ENCODE assay signal across 8 mouse cellular contexts in the genomic region with DNA sequence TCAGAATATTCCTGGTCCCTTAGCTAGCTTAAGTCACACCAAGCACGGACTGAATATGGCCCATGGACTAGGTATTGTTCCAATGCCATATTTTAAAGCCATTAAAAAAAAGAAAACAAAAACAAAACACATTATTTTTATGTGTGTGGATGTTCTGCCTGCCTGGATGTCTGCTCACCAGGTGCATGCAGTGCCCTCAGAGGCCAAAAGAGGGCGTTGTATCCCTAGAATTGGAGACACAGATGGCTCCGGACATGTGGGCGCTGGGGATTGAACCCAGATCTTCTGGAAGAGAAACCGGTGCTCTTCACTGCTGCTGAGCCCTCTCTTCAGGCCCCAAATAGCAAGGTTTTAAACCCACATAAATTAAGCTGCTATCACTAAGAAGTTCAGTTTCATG. TPM values are rescaled to one million over a fixed set of nuclear protein-coding genes. Genes with fewer than 3 reads are reported as not detected.
DNase-seq lines count a peak whose midpoint lies in the region; ATAC-seq and TF ChIP-seq lines count a peak whose summit lies in the region.

No protein-coding gene starts in this region.

- no peaks in the 10 kb centered on the region for H3K4me1 ChIP-seq in kidney, adult 2 months (ENCODE audit: control insufficient read depth, insufficient read depth, low read length)
- H3K4me1 ChIP-seq in forebrain, embryonic 15.5 days: peaks cover 47% of the 10 kb centered on the region
- H3K4me1 ChIP-seq in stomach, postnatal 0 days (replicated peaks; ENCODE audit: control insufficient read depth, insufficient read depth): no peaks in the 10 kb centered on the region
- peaks cover 12% of the 10 kb centered on the region for H3K4me1 ChIP-seq in heart, embryonic 11.5 days (ENCODE audit: control insufficient read depth, insufficient read depth, low read length)

- TF ChIP-seq POLR2A in kidney, adult 2 months (IDR thresholded peaks at IDR 0.05; ENCODE audit: low read depth, low read length): no peak

- H3K4me2 ChIP-seq in forebrain, embryonic 15.5 days (replicated peaks): no peak overlapping the region
- H3K4me2 ChIP-seq in stomach, postnatal 0 days (replicated peaks; ENCODE audit: low read depth): no peak overlapping the region
- H3K4me2 ChIP-seq in heart, embryonic 11.5 days: no peak overlapping the region

- no peak for ATAC-seq in forebrain, embryonic 15.5 days (replicated peaks)
- ATAC-seq in stomach, postnatal 0 days (ENCODE audit: low FRiP score, low TSS enrichment): no peak
- no peak for ATAC-seq in heart, embryonic 11.5 days (replicated peaks; ENCODE audit: insufficient number of reproducible peaks, low FRiP score, low TSS enrichment)

- no peak for DNase-seq in kidney, adult 2 months
- DNase-seq in kidney, adult 18-20 months: no peak
- DNase-seq in thymus, postnatal 25 days: peak; percentile 34
- DNase-seq in thymus, postnatal 36 days: no peak
- DNase-seq in stomach, postnatal 0 days (ENCODE audit: low spot score): peak; percentile 54
- no peak for DNase-seq in thymus, postnatal 14 days

- no peaks in the 10 kb centered on the region for H3K36me3 ChIP-seq in kidney, adult 2 months (ENCODE audit: control insufficient read depth, insufficient read depth, low read length)
- H3K36me3 ChIP-seq in forebrain, embryonic 15.5 days: peaks cover 89% of the 10 kb centered on the region
- peaks cover 2% of the 10 kb centered on the region; the same call in 1 of the 2 replicates for H3K36me3 ChIP-seq in stomach, postnatal 0 days (ENCODE audit: control insufficient read depth, insufficient read depth, low read length)
- H3K36me3 ChIP-seq in heart, embryonic 11.5 days (ENCODE audit: control insufficient read depth, insufficient read depth, low read length): peaks cover 35% of the 10 kb centered on the region

- 59% methylated on average over 5 of the region's 5 CpGs for WGBS in kidney, adult 2 months
- 48% methylated on average over 5 of the region's 5 CpGs for WGBS in forebrain, embryonic 15.5 days
- WGBS in stomach, postnatal 0 days: 47% methylated on average over 5 of the region's 5 CpGs
- WGBS in heart, embryonic 11.5 days (ENCODE audit: insufficient replicate concordance): 54% methylated on average over 5 of the region's 5 CpGs

- no peak for TF ChIP-seq EP300 in stomach, postnatal 0 days (optimal IDR thresholded peaks at IDR 0.05)

- peak; percentile 71 for TF ChIP-seq CTCF in kidney, adult 2 months (conservative IDR thresholded peaks at IDR 0.05; ENCODE audit: insufficient read depth, insufficient read length, low read depth, low read length)
- peak; percentile 70 for TF ChIP-seq CTCF in stomach, postnatal 0 days (IDR thresholded peaks at IDR 0.05; ENCODE audit: low read depth)

- H3K9me3 ChIP-seq in forebrain, embryonic 15.5 days: no peaks in the 10 kb centered on the region
- H3K9me3 ChIP-seq in stomach, postnatal 0 days (ENCODE audit: control insufficient read depth, low read length): no peaks in the 10 kb centered on the region
- H3K9me3 ChIP-seq in heart, embryonic 11.5 days (replicated peaks; ENCODE audit: control insufficient read depth, low read length): no peaks in the 10 kb centered on the region

- H3K27ac ChIP-seq in kidney, adult 2 months (ENCODE audit: insufficient read depth, low read depth, low read length): no peak overlapping the region
- H3K27ac ChIP-seq in forebrain, embryonic 15.5 days (replicated peaks): peak overlapping the region; percentile 31; the same call in 1 of the 2 replicates
- no peak overlapping the region for H3K27ac ChIP-seq in stomach, postnatal 0 days (replicated peaks)
- no peak overlapping the region for H3K27ac ChIP-seq in heart, embryonic 11.5 days (ENCODE audit: low read depth, low read length)

- H3K4me3 ChIP-seq in kidney, adult 2 months (ENCODE audit: insufficient read depth, low read depth, low read length): no peak overlapping the region
- H3K4me3 ChIP-seq in forebrain, embryonic 15.5 days: no peak overlapping the region
- no peak overlapping the region for H3K4me3 ChIP-seq in stomach, postnatal 0 days (ENCODE audit: low read depth, low read length)
- no peak overlapping the region for H3K4me3 ChIP-seq in heart, embryonic 11.5 days (ENCODE audit: low read depth, low read length)

- H3K27me3 ChIP-seq in kidney, adult 2 months (replicated peaks; ENCODE audit: control insufficient read depth, insufficient read depth, low read length): no peaks in the 10 kb centered on the region
- no peaks in the 10 kb centered on the region for H3K27me3 ChIP-seq in forebrain, embryonic 15.5 days
- H3K27me3 ChIP-seq in stomach, postnatal 0 days (ENCODE audit: control insufficient read depth, insufficient read depth, low read length): no peaks in the 10 kb centered on the region
- peaks cover 20% of the 10 kb centered on the region for H3K27me3 ChIP-seq in heart, embryonic 11.5 days (ENCODE audit: control insufficient read depth, insufficient read depth, low read length)

- no peak overlapping the region for H3K9ac ChIP-seq in forebrain, embryonic 15.5 days (replicated peaks)
- H3K9ac ChIP-seq in stomach, postnatal 0 days (ENCODE audit: low read length): no peak overlapping the region
- H3K9ac ChIP-seq in heart, embryonic 11.5 days (ENCODE audit: low read depth, low read length): no peak overlapping the region

RNA-seq across cellular contexts. Expression of gene Dbn1, which starts 9.9 kb away (rescaled TPM):
- 16.9 and 21.0 TPM in 2 replicates for polyA plus RNA-seq in kidney, adult 2 months (2012; rRNA removed)
- polyA plus RNA-seq in forebrain, embryonic 15.5 days (2015; fragmentation: Nextera tagmentation; extraction: Ambion mirVana): 732 and 750 TPM in 2 replicates
- 39.3 and 40.4 TPM in 2 replicates for polyA plus RNA-seq in stomach, postnatal 0 days (2015; fragmentation: Nextera tagmentation; extraction: Ambion mirVana)
- 64.1 and 83.0 TPM in 2 replicates for polyA plus RNA-seq in heart, embryonic 11.5 days (2014; fragmentation: Nextera tagmentation; extraction: Ambion mirVana)

RNA-seq across cellular contexts. Expression of gene Prr7, which starts 14.0 kb away (rescaled TPM):
- 0.64 and 0.81 TPM in 2 replicates for polyA plus RNA-seq in kidney, adult 2 months (2012; rRNA removed)
- 3.2 and 3.4 TPM in 2 replicates for polyA plus RNA-seq in forebrain, embryonic 15.5 days (2015; fragmentation: Nextera tagmentation; extraction: Ambion mirVana)
- polyA plus RNA-seq in stomach, postnatal 0 days (2015; fragmentation: Nextera tagmentation; extraction: Ambion mirVana): 0.13 and 0.28 TPM in 2 replicates
- polyA plus RNA-seq in heart, embryonic 11.5 days (2014; fragmentation: Nextera tagmentation; extraction: Ambion mirVana): 0.21 and 0.34 TPM in 2 replicates

RNA-seq across cellular contexts. Expression of gene Grk6, which starts 33.2 kb away (rescaled TPM):
- polyA plus RNA-seq in kidney, adult 2 months (2012; rRNA removed): 23.4 and 27.4 TPM in 2 replicates
- polyA plus RNA-seq in forebrain, embryonic 15.5 days (2015; fragmentation: Nextera tagmentation; extraction: Ambion mirVana): 46.1 and 47.6 TPM in 2 replicates
- 17.7 and 19.0 TPM in 2 replicates for polyA plus RNA-seq in stomach, postnatal 0 days (2015; fragmentation: Nextera tagmentation; extraction: Ambion mirVana)
- polyA plus RNA-seq in heart, embryonic 11.5 days (2014; fragmentation: Nextera tagmentation; extraction: Ambion mirVana): 24.3 and 26.9 TPM in 2 replicates

RNA-seq across cellular contexts. Expression of gene Pdlim7, which starts 35.4 kb away (rescaled TPM):
- 22.8 and 23.5 TPM in 2 replicates for polyA plus RNA-seq in kidney, adult 2 months (2012; rRNA removed)
- polyA plus RNA-seq in forebrain, embryonic 15.5 days (2015; fragmentation: Nextera tagmentation; extraction: Ambion mirVana): 135 and 138 TPM in 2 replicates
- polyA plus RNA-seq in stomach, postnatal 0 days (2015; fragmentation: Nextera tagmentation; extraction: Ambion mirVana): 174 and 193 TPM in 2 replicates
- polyA plus RNA-seq in heart, embryonic 11.5 days (2014; fragmentation: Nextera tagmentation; extraction: Ambion mirVana): 439 and 451 TPM in 2 replicates

RNA-seq across cellular contexts. Expression of gene Dok3, which starts 51.1 kb away (rescaled TPM):
- polyA plus RNA-seq in kidney, adult 2 months (2012; rRNA removed): 4.7 and 7.7 TPM in 2 replicates
- polyA plus RNA-seq in forebrain, embryonic 15.5 days (2015; fragmentation: Nextera tagmentation; extraction: Ambion mirVana): 3.6 and 4.0 TPM in 2 replicates
- 1.0 and 1.3 TPM in 2 replicates for polyA plus RNA-seq in stomach, postnatal 0 days (2015; fragmentation: Nextera tagmentation; extraction: Ambion mirVana)
- polyA plus RNA-seq in heart, embryonic 11.5 days (2014; fragmentation: Nextera tagmentation; extraction: Ambion mirVana): 0.90 and 1.1 TPM in 2 replicates

Comparison
In these comparisons a context has a peak if more than half of its experiments do, and no peak if none do; other contexts are left out.
1. DNase-seq: peak in thymus, postnatal 25 days (single experiment) and stomach, postnatal 0 days (single experiment); none in kidney, adult 2 months (single experiment), kidney, adult 18-20 months (single experiment), thymus, postnatal 36 days (0 of 2) and thymus, postnatal 14 days (single experiment).